8 mouse cellular contexts compared by ENCODE assay signal in genomic region chr4:131364671-131365252, GRCm38 (mm10).
DNase-seq lines count a peak whose midpoint lies in the region.

No protein-coding gene starts in this region.

- WGBS in heart, embryonic 10.5 days: 24% methylated on average over 6 of the region's 6 CpGs

- H3K4me1 ChIP-seq in heart, embryonic 10.5 days: peaks cover 14% of the 10 kb centered on the region

- peaks cover 28% of the 10 kb centered on the region for H3K27me3 ChIP-seq in heart, embryonic 10.5 days (ENCODE audit: insufficient read depth, poor library complexity, severe bottlenecking)
- H3K27me3 ChIP-seq in splenic B cell, adult 2 months (ENCODE audit: control insufficient read depth, insufficient read depth, low read length, poor library complexity, severe bottlenecking): no peaks in the 10 kb centered on the region

- H3K4me3 ChIP-seq in heart, embryonic 10.5 days: no peak overlapping the region

- H3K36me3 ChIP-seq in heart, embryonic 10.5 days: no peaks in the 10 kb centered on the region
- no peaks in the 10 kb centered on the region for H3K36me3 ChIP-seq in splenic B cell, adult 2 months (ENCODE audit: control insufficient read depth, insufficient read depth, low read length, poor library complexity, severe bottlenecking)

- peak; percentile 22 for DNase-seq in heart, adult 8-10 months (ENCODE audit: low spot score)
- DNase-seq in heart, embryonic 10.5 days (ENCODE audit: low spot score): no peak
- peak; percentile 10 to 22 for DNase-seq in urinary bladder, postnatal 36 days (ENCODE audit: low spot score in 2 of 2)
- DNase-seq in urinary bladder, postnatal 4 days (ENCODE audit: low spot score in 2 of 2): no peak
- DNase-seq in cerebellum, postnatal 36 days: peak; percentile 53 to 55
- peak; percentile 55 to 75 for DNase-seq in kidney, postnatal 36 days
- DNase-seq in splenic B cell, adult 2 months (ENCODE audit: low read depth, low spot score): peak; percentile 29
- DNase-seq in left cerebral cortex, adult 18-20 months (ENCODE audit: low spot score in 2 of 2): no peak

- no peaks in the 10 kb centered on the region for H3K9me3 ChIP-seq in heart, embryonic 10.5 days

- H3K27ac ChIP-seq in heart, embryonic 10.5 days: no peak overlapping the region

Comparison
In these comparisons a context has a peak if more than half of its experiments do, and no peak if none do; other contexts are left out.
1. DNase-seq: peak in heart, adult 8-10 months (single experiment), urinary bladder, postnatal 36 days (2 of 2), cerebellum, postnatal 36 days (2 of 2), kidney, postnatal 36 days (2 of 2) and splenic B cell, adult 2 months (single experiment); none in heart, embryonic 10.5 days (single experiment), urinary bladder, postnatal 4 days (0 of 2) and left cerebral cortex, adult 18-20 months (0 of 2).